ENCODE assay signal across 8 mouse cellular contexts in genomic region chr13:100730153-100730860, GRCm38 (mm10). TPM values are rescaled to one million over a fixed set of nuclear protein-coding genes. Genes with fewer than 3 reads are reported as not detected.
DNase-seq lines count a peak whose midpoint lies in the region; ATAC-seq and TF ChIP-seq lines count a peak whose summit lies in the region.

No protein-coding gene starts in this region.

- peak overlapping the region; percentile 70 for H3K4me3 ChIP-seq in thymus, adult 2 months (ENCODE audit: control insufficient read depth, insufficient read depth, low read length)
- H3K4me3 ChIP-seq in heart, embryonic 14.5 days (ENCODE audit: control insufficient read depth in 1 of 2, insufficient read depth in 1 of 2, low read depth in 1 of 2, low read length in 2 of 2): peak overlapping the region; percentile 59 to 97
- H3K4me3 ChIP-seq in limb, embryonic 12.5 days (replicated peaks): peak overlapping the region; percentile 88

- no peak for TF ChIP-seq CTCF in thymus, adult 2 months (IDR thresholded peaks at IDR 0.05; ENCODE audit: borderline replicate concordance, control insufficient read depth, extremely low read depth, insufficient read depth, low read length, poor library complexity)

- H3K36me3 ChIP-seq in thymus, adult 2 months (ENCODE audit: control insufficient read depth, insufficient read depth, low read length): peaks cover under 1% of the 10 kb centered on the region; the same call in 1 of the 2 replicates
- peaks cover 32% of the 10 kb centered on the region for H3K36me3 ChIP-seq in heart, embryonic 14.5 days (ENCODE audit: control insufficient read depth, insufficient read depth, low read length)
- H3K36me3 ChIP-seq in limb, embryonic 12.5 days: peaks cover 30% of the 10 kb centered on the region

- peaks cover 2% of the 10 kb centered on the region for H3K4me1 ChIP-seq in thymus, adult 2 months (replicated peaks; ENCODE audit: control insufficient read depth, insufficient read depth, low read length)
- H3K4me1 ChIP-seq in heart, embryonic 14.5 days (ENCODE audit: control insufficient read depth in 2 of 2, insufficient read depth in 2 of 2, low read length in 2 of 2): peaks cover 6 to 30% of the 10 kb centered on the region in 2 experiments
- peaks cover 10% of the 10 kb centered on the region for H3K4me1 ChIP-seq in limb, embryonic 12.5 days (replicated peaks)

- 0 out of 2 replicates have a peak, but pooled peaks have one; percentile 10 for TF ChIP-seq POLR2A in thymus, adult 2 months (IDR thresholded peaks at IDR 0.05; ENCODE audit: control insufficient read depth, extremely low read depth, insufficient read depth, low read length, poor library complexity)

- under 1% methylated on average over 30 of the region's 30 CpGs for WGBS in thymus, adult 2 months
- WGBS in heart, embryonic 14.5 days: under 1% methylated on average over 30 of the region's 30 CpGs
- WGBS in limb, embryonic 12.5 days: 2% methylated on average over 30 of the region's 30 CpGs

- H3K27me3 ChIP-seq in thymus, adult 2 months (ENCODE audit: control insufficient read depth, insufficient read depth, low read length): no peaks in the 10 kb centered on the region
- H3K27me3 ChIP-seq in heart, embryonic 14.5 days (ENCODE audit: control insufficient read depth, insufficient read depth, low read length): no peaks in the 10 kb centered on the region
- no peaks in the 10 kb centered on the region for H3K27me3 ChIP-seq in limb, embryonic 12.5 days

- peak; percentile 19 for DNase-seq in adrenal gland, adult 2 months
- no peak for DNase-seq in adrenal gland, postnatal 36 days
- DNase-seq in thymus, adult 2 months: peak; percentile 19
- DNase-seq in thymus, postnatal 0 days (ENCODE audit: low spot score): no peak
- DNase-seq in layer of hippocampus, postnatal 36 days: no peak

- H3K4me2 ChIP-seq in heart, embryonic 14.5 days (ENCODE audit: low read length): peak overlapping the region; percentile 81
- H3K4me2 ChIP-seq in limb, embryonic 12.5 days: peak overlapping the region; percentile 69

- no peaks in the 10 kb centered on the region for H3K9me3 ChIP-seq in heart, embryonic 14.5 days (ENCODE audit: control insufficient read depth, low read length)
- no peaks in the 10 kb centered on the region for H3K9me3 ChIP-seq in limb, embryonic 12.5 days

- peak overlapping the region; percentile 12; the same call in 1 of the 2 replicates for H3K27ac ChIP-seq in thymus, adult 2 months (ENCODE audit: control insufficient read depth, insufficient read depth, low read length)
- peak overlapping the region; percentile 89 to 100 for H3K27ac ChIP-seq in heart, embryonic 14.5 days (replicated peaks in 1 of 2; ENCODE audit: control insufficient read depth in 1 of 2, insufficient read depth in 1 of 2, low read depth in 2 of 2, low read length in 2 of 2)
- H3K27ac ChIP-seq in limb, embryonic 12.5 days: peak overlapping the region; percentile 96

- no peak for ATAC-seq in heart, embryonic 14.5 days (ENCODE audit: insufficient number of reproducible peaks, insufficient read depth, low FRiP score, low read depth)
- ATAC-seq in limb, embryonic 12.5 days (ENCODE audit: insufficient number of reproducible peaks, insufficient read depth, low FRiP score, low TSS enrichment, low read depth): no peak; the same call in 1 of the 2 replicates
- ATAC-seq in monocyte, adult 5-6 weeks (replicated peaks; ENCODE audit: insufficient number of reproducible peaks, low FRiP score, low TSS enrichment, poor library complexity, severe bottlenecking): peak; percentile 54

- peak overlapping the region; percentile 86 for H3K9ac ChIP-seq in heart, embryonic 14.5 days (ENCODE audit: low read length)
- H3K9ac ChIP-seq in limb, embryonic 12.5 days (replicated peaks): peak overlapping the region; percentile 91

RNA-seq across cellular contexts. Expression of gene Cdk7, which starts 0.4 kb away (rescaled TPM):
- total RNA-seq in adrenal gland, adult 2 months (2021): 10 to 100 TPM; 36.8 to 38.8 TPM
- 9.3 and 9.6 TPM in 2 replicates for polyA plus RNA-seq in adrenal gland, adult 2 months (2012; rRNA removed)
- total RNA-seq in adrenal gland, postnatal 36 days (2021): 10 to 100 TPM; 38.6 to 44.7 TPM
- 19.6 and 22.0 TPM in 2 replicates for polyA plus RNA-seq in thymus, adult 2 months (2012; rRNA removed)
- 86.5 and 93.0 TPM in 2 replicates for polyA plus RNA-seq in thymus, postnatal 0 days (2015; fragmentation: Nextera tagmentation; extraction: Ambion mirVana)
- 69.2 and 70.2 TPM in 2 replicates for polyA plus RNA-seq in heart, embryonic 14.5 days (2014; fragmentation: Nextera tagmentation; extraction: Ambion mirVana)
- 107 TPM in 2 replicates for polyA plus RNA-seq in limb, embryonic 12.5 days (2016; fragmentation: Nextera tagmentation; extraction: Ambion mirVana)
- total RNA-seq in monocyte, adult 5-6 weeks (2017): 21.2 to 49.2 TPM (median 26.1 TPM) in 3 replicates
- 10 to 100 TPM; 38.5 to 39.5 TPM for total RNA-seq in layer of hippocampus, postnatal 36 days (2021)

RNA-seq across cellular contexts. Expression of gene Mrps36, which starts 14.2 kb away (rescaled TPM):
- total RNA-seq in adrenal gland, adult 2 months (2021): 100 to 1,000 TPM; 133 to 141 TPM
- polyA plus RNA-seq in adrenal gland, adult 2 months (2012; rRNA removed): 23.5 and 26.2 TPM in 2 replicates
- 100 to 1,000 TPM; 116 to 122 TPM for total RNA-seq in adrenal gland, postnatal 36 days (2021)
- 46.2 and 46.4 TPM in 2 replicates for polyA plus RNA-seq in thymus, adult 2 months (2012; rRNA removed)
- 228 and 249 TPM in 2 replicates for polyA plus RNA-seq in thymus, postnatal 0 days (2015; fragmentation: Nextera tagmentation; extraction: Ambion mirVana)
- 288 and 291 TPM in 2 replicates for polyA plus RNA-seq in heart, embryonic 14.5 days (2014; fragmentation: Nextera tagmentation; extraction: Ambion mirVana)
- polyA plus RNA-seq in limb, embryonic 12.5 days (2016; fragmentation: Nextera tagmentation; extraction: Ambion mirVana): 112 TPM in 2 replicates
- total RNA-seq in monocyte, adult 5-6 weeks (2017): 24.7 to 40.9 TPM (median 39.2 TPM) in 3 replicates
- 10 to 100 TPM; 54.1 to 54.4 TPM for total RNA-seq in layer of hippocampus, postnatal 36 days (2021)

RNA-seq across cellular contexts. Expression of gene Cenph, which starts 45.4 kb away (rescaled TPM):
- total RNA-seq in adrenal gland, adult 2 months (2021): under 1 TPM; 0.32 to 0.62 TPM
- 0.28 TPM in 1 of 2 replicates, not detected in the other for polyA plus RNA-seq in adrenal gland, adult 2 months (2012; rRNA removed)
- under 1 TPM; 0.66 TPM for total RNA-seq in adrenal gland, postnatal 36 days (2021)
- 4.0 and 5.6 TPM in 2 replicates for polyA plus RNA-seq in thymus, adult 2 months (2012; rRNA removed)
- polyA plus RNA-seq in thymus, postnatal 0 days (2015; fragmentation: Nextera tagmentation; extraction: Ambion mirVana): 36.9 TPM in 2 replicates
- polyA plus RNA-seq in heart, embryonic 14.5 days (2014; fragmentation: Nextera tagmentation; extraction: Ambion mirVana): 18.0 and 18.1 TPM in 2 replicates
- 55.2 and 60.7 TPM in 2 replicates for polyA plus RNA-seq in limb, embryonic 12.5 days (2016; fragmentation: Nextera tagmentation; extraction: Ambion mirVana)
- total RNA-seq in monocyte, adult 5-6 weeks (2017): 0.68 to 3.1 TPM (median 2.5 TPM) in 3 replicates
- under 1 TPM in 1 of 2 experiments, not detected in 1; 0.57 TPM for total RNA-seq in layer of hippocampus, postnatal 36 days (2021)

RNA-seq across cellular contexts. Expression of gene Ccnb1, which starts 56.1 kb away (rescaled TPM):
- 1 to 10 TPM; 2.2 to 2.6 TPM for total RNA-seq in adrenal gland, adult 2 months (2021)
- 0.86 and 1.2 TPM in 2 replicates for polyA plus RNA-seq in adrenal gland, adult 2 months (2012; rRNA removed)
- 1 to 10 TPM; 5.5 to 6.5 TPM for total RNA-seq in adrenal gland, postnatal 36 days (2021)
- 63.7 and 76.8 TPM in 2 replicates for polyA plus RNA-seq in thymus, adult 2 months (2012; rRNA removed)
- 223 and 233 TPM in 2 replicates for polyA plus RNA-seq in thymus, postnatal 0 days (2015; fragmentation: Nextera tagmentation; extraction: Ambion mirVana)
- polyA plus RNA-seq in heart, embryonic 14.5 days (2014; fragmentation: Nextera tagmentation; extraction: Ambion mirVana): 188 and 214 TPM in 2 replicates
- polyA plus RNA-seq in limb, embryonic 12.5 days (2016; fragmentation: Nextera tagmentation; extraction: Ambion mirVana): 300 and 302 TPM in 2 replicates
- total RNA-seq in monocyte, adult 5-6 weeks (2017): 1.5 to 1.8 TPM (median 1.6 TPM) in 3 replicates
- total RNA-seq in layer of hippocampus, postnatal 36 days (2021): 1 to 10 TPM; 1.1 to 1.2 TPM

Comparison
In these comparisons a context has a peak if more than half of its experiments do, and no peak if none do; other contexts are left out.
1. DNase-seq: peak in adrenal gland, adult 2 months (single experiment) and thymus, adult 2 months (single experiment); none in adrenal gland, postnatal 36 days (0 of 2), thymus, postnatal 0 days (single experiment) and layer of hippocampus, postnatal 36 days (0 of 2).
2. H3K27ac ChIP-seq: peak in every context shown above with its lines; median percentile 96 in limb, embryonic 12.5 days; 94 in heart, embryonic 14.5 days; 12 in thymus, adult 2 months.
3. Peak in every context shown above with its lines, with median percentiles within 50 percentile points of each other: H3K4me3 ChIP-seq.